Mouse (Mus musculus) testis, adult 2 months (tissue): ENCODE data around the gene Daw1. TPM values are rescaled to one million over a fixed set of nuclear protein-coding genes. Genes with fewer than 3 reads are reported as not detected.

Source experiments
- H3K27ac ChIP-seq: fragments of 200-500 bp; 2 replicates; pipeline ENCODE4 v1.5.1; 2012; ENCODE audit warnings: low read depth, low read length; ENCODE audit not compliant: control insufficient read depth, insufficient read depth
- H3K27me3 ChIP-seq: fragments of 200-500 bp; 2 replicates; pipeline ENCODE4 v1.6.1; 2012; ENCODE audit warnings: mild to moderate bottlenecking, low read length, moderate library complexity; ENCODE audit not compliant: control insufficient read depth, insufficient read depth
- H3K36me3 ChIP-seq: fragments of 200-500 bp; 2 replicates; pipeline ENCODE4 v1.6.1; 2012; ENCODE audit warnings: mild to moderate bottlenecking, low read length; ENCODE audit not compliant: control insufficient read depth, insufficient read depth
- H3K4me1 ChIP-seq: fragments of 200-500 bp; 2 replicates; pipeline ENCODE4 v1.6.1; 2012; ENCODE audit warnings: low read length; ENCODE audit not compliant: control insufficient read depth, insufficient read depth
- H3K4me3 ChIP-seq: fragments of 200-500 bp; 2 replicates; pipeline ENCODE4 v1.5.1; 2012; ENCODE audit warnings: low read depth, mild to moderate bottlenecking, low read length, moderate library complexity, mixed read lengths; ENCODE audit not compliant: control insufficient read depth
- CTCF ChIP-seq: fragments of 200-500 bp; IDR thresholded peaks from 2 replicates; pipeline ENCODE4 v1.5.1; 2012; ENCODE audit warnings: low read depth, mild to moderate bottlenecking, inconsistent platforms, low read length, moderate library complexity; ENCODE audit not compliant: control insufficient read depth, insufficient read depth, insufficient replicate concordance
- POLR2A ChIP-seq: fragments of 200-500 bp; IDR thresholded peaks from 2 replicates; pipeline ENCODE4 v1.6.1; 2012; ENCODE audit warnings: low read depth, mild to moderate bottlenecking, inconsistent platforms, low read length, moderate library complexity; ENCODE audit not compliant: control insufficient read depth
- polyA plus RNA-seq: library from polyadenylated mRNA; depleted of rRNA; stranded (reverse); fragments of >200 nt; gene quantifications from 2 replicates; pipeline ENCODE4 v1.2.3, GENCODE M21; 2012; rRNA removed

The Daw1 gene
- polyA plus RNA-seq: 27.6 and 33.8 TPM in 2 replicates

DNA sequence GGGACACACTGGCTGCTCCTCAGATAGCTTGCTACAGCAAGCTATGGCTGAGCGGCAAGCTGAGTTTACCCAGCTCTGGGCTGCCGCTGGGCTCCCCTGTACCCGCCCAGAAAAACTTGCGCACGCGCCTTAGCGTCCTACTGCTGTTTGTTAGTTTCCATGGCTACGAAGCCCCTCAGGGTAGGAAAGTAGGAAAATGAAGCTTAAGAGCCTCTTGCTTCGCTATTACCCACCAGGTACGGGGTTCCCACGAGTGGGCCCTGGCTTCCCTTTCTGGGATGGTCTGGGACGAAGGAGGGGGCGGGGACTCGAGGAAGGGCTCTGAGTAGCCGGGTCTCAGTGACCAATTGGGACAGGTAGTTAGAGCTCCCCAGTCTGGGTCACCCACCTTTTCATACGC, at the start of gene Daw1:
Gene Daw1, plus strand, starts transcription at position 150 of the 400 bp plus-strand sequence.
- H3K36me3 ChIP-seq: no peaks in the 10 kb centered on the region
- peak within 1 kb of the TSS; percentile 87 for H3K27ac ChIP-seq
- H3K4me1 ChIP-seq: peaks cover 5% of the 10 kb centered on the region; the same call in 1 of the 2 replicates
- H3K4me3 ChIP-seq: peak within 1 kb of the TSS; percentile 97
- H3K27me3 ChIP-seq: no peaks in the 10 kb centered on the region
- TF ChIP-seq POLR2A: peak; percentile 41; the same call in 1 of the 2 replicates
- TF ChIP-seq CTCF: no peak

GRCm38 (mm10) chr1:83110992-83111391, 48.6 kb upstream of the Daw1 start:
- H3K36me3 ChIP-seq: no peaks in the 10 kb centered on the region
- H3K27ac ChIP-seq: no peak overlapping the region
- TF ChIP-seq CTCF (no peak), POLR2A (no peak)
- H3K27me3 ChIP-seq: no peaks in the 10 kb centered on the region
- H3K4me3 ChIP-seq: no peak overlapping the region
- H3K4me1 ChIP-seq: no peaks in the 10 kb centered on the region

DNA sequence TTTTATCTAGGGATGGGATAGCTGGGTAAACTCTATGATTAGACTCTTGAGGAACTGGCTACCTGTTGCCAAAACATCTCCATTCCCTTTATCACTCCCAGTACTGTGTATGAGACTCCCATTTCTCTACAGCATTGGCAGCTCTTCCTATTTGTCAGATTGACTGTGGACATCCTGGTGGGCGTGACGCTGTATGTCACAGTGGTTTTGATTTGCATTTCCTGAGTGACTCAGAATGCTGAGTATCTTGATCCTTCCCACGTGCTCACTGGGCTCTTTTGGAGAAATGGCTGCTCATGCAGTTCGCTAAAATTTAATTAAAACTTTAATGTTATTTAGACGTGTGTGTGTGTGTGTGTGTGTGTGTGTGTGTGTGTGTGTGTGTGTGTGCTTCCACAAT, 47.8 kb upstream of the Daw1 start:
- H3K27me3 ChIP-seq: no peaks in the 10 kb centered on the region
- H3K27ac ChIP-seq: no peak overlapping the region
- no peaks in the 10 kb centered on the region for H3K4me1 ChIP-seq
- no peak overlapping the region for H3K4me3 ChIP-seq
- TF ChIP-seq POLR2A: no peak
- no peak for TF ChIP-seq CTCF
- no peaks in the 10 kb centered on the region for H3K36me3 ChIP-seq

DNA sequence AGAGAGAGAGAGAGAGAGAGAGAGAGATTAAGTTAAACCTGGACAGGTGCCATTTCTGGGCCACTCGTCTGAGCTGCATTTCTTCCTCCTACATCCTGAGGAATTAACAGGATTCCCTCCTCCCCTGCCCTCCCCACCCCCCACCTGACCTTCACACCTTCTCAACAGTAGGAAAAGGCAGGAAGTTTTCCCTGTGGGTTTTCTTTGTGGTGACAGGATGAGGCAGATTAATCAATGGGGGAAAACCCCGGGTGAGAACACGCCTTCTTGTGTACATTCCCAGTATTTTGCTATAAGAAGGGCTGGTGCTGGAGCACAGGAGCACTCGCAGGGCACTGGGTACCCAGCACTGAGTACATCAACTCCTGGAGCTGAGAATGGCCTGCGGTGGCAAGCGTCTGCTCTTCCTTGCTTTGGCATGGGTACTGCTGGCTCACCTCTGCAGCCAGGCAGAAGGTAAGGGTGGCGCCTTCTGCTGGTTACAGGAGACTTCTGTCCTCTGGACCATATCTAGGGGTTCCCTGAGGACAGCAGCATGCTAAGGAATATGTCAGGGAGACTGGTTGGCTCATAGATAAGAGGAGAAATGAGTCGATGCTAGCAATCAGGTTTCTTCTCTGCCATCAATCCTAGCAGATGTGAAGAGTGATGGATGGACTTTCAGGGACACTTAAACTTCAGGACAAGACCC, 43.0 kb upstream of the Daw1 start, which contains the start of gene Ccl20:
Gene Ccl20, plus strand, starts transcription at position 320 of the 691 bp plus-strand sequence.
- H3K27me3 ChIP-seq: no peaks in the 10 kb centered on the region
- no peak within 1 kb of the TSS for H3K27ac ChIP-seq
- no peak for TF ChIP-seq POLR2A
- no peak for TF ChIP-seq CTCF
- H3K36me3 ChIP-seq: no peaks in the 10 kb centered on the region
- no peak within 1 kb of the TSS for H3K4me3 ChIP-seq
- no peaks in the 10 kb centered on the region for H3K4me1 ChIP-seq

DNA sequence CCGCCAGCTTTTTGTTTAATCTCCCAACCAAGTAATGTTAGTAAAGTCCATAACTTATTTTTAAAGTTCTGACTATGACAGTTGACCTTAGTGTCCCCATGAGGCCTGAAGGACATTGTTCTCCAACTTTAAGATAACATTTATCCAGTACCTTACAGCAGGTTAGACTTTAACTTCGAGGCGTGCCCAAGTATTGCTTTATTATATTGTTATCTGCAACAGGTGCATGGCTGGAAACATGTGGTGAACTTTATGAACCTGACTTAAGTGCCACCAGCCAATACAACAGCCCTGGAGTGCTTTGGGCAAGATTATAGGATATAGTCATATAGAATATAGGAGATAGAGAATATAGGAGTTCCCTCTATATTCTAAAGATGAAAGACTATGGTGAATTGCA, 42.3 kb upstream of the Daw1 start:
- TF ChIP-seq POLR2A (no peak), CTCF (no peak)

DNA sequence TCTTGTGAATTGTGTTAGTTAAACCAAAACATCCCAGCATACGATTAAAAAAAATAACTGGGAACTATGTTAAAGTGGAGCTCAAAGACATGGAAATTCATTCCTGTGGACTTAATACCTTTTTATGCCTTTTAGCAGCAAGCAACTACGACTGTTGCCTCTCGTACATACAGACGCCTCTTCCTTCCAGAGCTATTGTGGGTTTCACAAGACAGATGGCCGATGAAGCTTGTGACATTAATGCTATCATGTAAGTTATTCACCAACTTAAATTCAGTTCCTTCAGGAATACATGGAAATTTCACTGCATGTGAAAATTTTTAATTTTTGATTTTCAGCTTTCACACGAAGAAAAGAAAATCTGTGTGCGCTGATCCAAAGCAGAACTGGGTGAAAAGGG, 41.9 kb upstream of the Daw1 start:
- Histone ChIP-seq H3K4me3 (no peak overlapping the region), H3K36me3 (no peaks in the 10 kb centered on the region), H3K4me1 (no peaks in the 10 kb centered on the region), H3K27ac (no peak overlapping the region), H3K27me3 (no peaks in the 10 kb centered on the region)
- no peak for TF ChIP-seq POLR2A
- no peak for TF ChIP-seq CTCF

More for the DNA sequence above, 42.3 kb upstream of the Daw1 start:
- H3K27ac ChIP-seq: no peak overlapping the region
- no peak overlapping the region for H3K4me3 ChIP-seq
- H3K27me3 ChIP-seq: no peaks in the 10 kb centered on the region
- H3K36me3 ChIP-seq: no peaks in the 10 kb centered on the region
- H3K4me1 ChIP-seq: no peaks in the 10 kb centered on the region

DNA sequence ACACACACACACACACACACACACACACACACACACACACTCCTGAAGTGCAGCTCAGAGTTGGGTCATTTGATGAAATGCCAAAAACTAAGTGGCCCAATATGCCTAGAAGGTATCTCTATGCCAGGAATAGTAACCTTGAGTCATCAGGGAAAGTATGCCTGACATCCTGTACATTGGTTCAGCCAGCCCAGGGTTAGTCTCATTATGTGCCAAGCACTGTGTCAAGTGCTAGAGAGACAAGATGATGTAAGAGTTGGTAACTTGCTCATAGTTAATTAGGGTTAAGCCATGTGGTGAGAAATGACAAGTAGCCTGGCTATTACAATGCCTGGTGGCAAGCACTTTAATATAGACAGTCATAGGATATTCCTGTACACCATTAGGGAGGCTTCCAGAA, 39.6 kb upstream of the Daw1 start:
- H3K4me3 ChIP-seq: no peak overlapping the region
- TF ChIP-seq POLR2A (no peak), CTCF (no peak)

More for the DNA sequence above, 39.6 kb upstream of the Daw1 start:
- Histone ChIP-seq H3K27ac (no peak overlapping the region), H3K4me1 (no peaks in the 10 kb centered on the region), H3K36me3 (no peaks in the 10 kb centered on the region), H3K27me3 (no peaks in the 10 kb centered on the region)
